Mouse (Mus musculus): ENCODE measurements around the gene Adgrl3.

The Adgrl3 gene

GRCm38 (mm10) chr5:81640118-81640517 is 620.2 kb downstream of the Adgrl3 start:
- DNase-seq (ENCODE audit: extremely low spot score, low read depth, low spot score) = no peak

- DNase-seq (ENCODE audit: extremely low spot score, low read depth, low spot score) = no peak
These were observed 625.6 kb downstream of the Adgrl3 start for GRCm38 (mm10) chr5:81645557-81645956.

- no peak for DNase-seq (ENCODE audit: extremely low spot score, low read depth, low spot score)
These were observed 634.0 kb downstream of the Adgrl3 start for GRCm38 (mm10) chr5:81653941-81654340.

GRCm38 (mm10) chr5:81661611-81662390 is 641.9 kb downstream of the Adgrl3 start:
- no peak for DNase-seq (ENCODE audit: extremely low spot score, low read depth, low spot score)

GRCm38 (mm10) chr5:81671025-81671424 is 651.1 kb downstream of the Adgrl3 start:
- peak; percentile 26 for DNase-seq (ENCODE audit: extremely low spot score, low read depth, low spot score)

- DNase-seq (ENCODE audit: extremely low spot score, low read depth, low spot score) = no peak
These were observed 654.5 kb downstream of the Adgrl3 start for GRCm38 (mm10) chr5:81674275-81674974.

GRCm38 (mm10) chr5:81674975-81675371 is 655.0 kb downstream of the Adgrl3 start:
- no peak for DNase-seq (ENCODE audit: extremely low spot score, low read depth, low spot score)

- no peak for DNase-seq (ENCODE audit: extremely low spot score, low read depth, low spot score)
These were observed 657.0 kb downstream of the Adgrl3 start for GRCm38 (mm10) chr5:81676896-81677295.

- no peak for DNase-seq (ENCODE audit: extremely low spot score, low read depth, low spot score)
These were observed 666.3 kb downstream of the Adgrl3 start for GRCm38 (mm10) chr5:81686206-81686605.

- DNase-seq (ENCODE audit: extremely low spot score, low read depth, low spot score) = no peak
These were observed 666.9 kb downstream of the Adgrl3 start for GRCm38 (mm10) chr5:81686845-81687244.

GRCm38 (mm10) chr5:81729620-81730019 is 709.7 kb downstream of the Adgrl3 start:
- DNase-seq (ENCODE audit: extremely low spot score, low read depth, low spot score) = no peak

- DNase-seq (ENCODE audit: extremely low spot score, low read depth, low spot score) = no peak
These were observed 716.1 kb downstream of the Adgrl3 start for GRCm38 (mm10) chr5:81736008-81736407.

GRCm38 (mm10) chr5:81738286-81739032 is 718.5 kb downstream of the Adgrl3 start:
- DNase-seq (ENCODE audit: extremely low spot score, low read depth, low spot score) = peak; percentile 63

GRCm38 (mm10) chr5:81752426-81752825 is 732.5 kb downstream of the Adgrl3 start:
- no peak for DNase-seq (ENCODE audit: extremely low spot score, low read depth, low spot score)

- no peak for DNase-seq (ENCODE audit: extremely low spot score, low read depth, low spot score)
These were observed 735.8 kb downstream of the Adgrl3 start for GRCm38 (mm10) chr5:81755711-81756110.

GRCm38 (mm10) chr5:81757093-81757725 is 737.3 kb downstream of the Adgrl3 start:
- no peak for DNase-seq (ENCODE audit: extremely low spot score, low read depth, low spot score)

- no peak for DNase-seq (ENCODE audit: extremely low spot score, low read depth, low spot score)
These were observed 756.3 kb downstream of the Adgrl3 start for GRCm38 (mm10) chr5:81776234-81776633.

GRCm38 (mm10) chr5:81776746-81777145 is 756.8 kb downstream of the Adgrl3 start:
- DNase-seq (ENCODE audit: extremely low spot score, low read depth, low spot score) = no peak

GRCm38 (mm10) chr5:81784770-81785169 is 764.8 kb downstream of the Adgrl3 start:
- DNase-seq (ENCODE audit: extremely low spot score, low read depth, low spot score) = no peak

- DNase-seq (ENCODE audit: extremely low spot score, low read depth, low spot score) = no peak
These were observed 770.8 kb downstream of the Adgrl3 start for GRCm38 (mm10) chr5:81790710-81791109.

GRCm38 (mm10) chr5:81794125-81794524 is 774.2 kb downstream of the Adgrl3 start:
- no peak for DNase-seq (ENCODE audit: extremely low spot score, low read depth, low spot score)

Data from hindlimb bud, embryonic 11.5 days (tissue).